26 mouse cellular contexts compared by ENCODE assay signal in the genomic region with DNA sequence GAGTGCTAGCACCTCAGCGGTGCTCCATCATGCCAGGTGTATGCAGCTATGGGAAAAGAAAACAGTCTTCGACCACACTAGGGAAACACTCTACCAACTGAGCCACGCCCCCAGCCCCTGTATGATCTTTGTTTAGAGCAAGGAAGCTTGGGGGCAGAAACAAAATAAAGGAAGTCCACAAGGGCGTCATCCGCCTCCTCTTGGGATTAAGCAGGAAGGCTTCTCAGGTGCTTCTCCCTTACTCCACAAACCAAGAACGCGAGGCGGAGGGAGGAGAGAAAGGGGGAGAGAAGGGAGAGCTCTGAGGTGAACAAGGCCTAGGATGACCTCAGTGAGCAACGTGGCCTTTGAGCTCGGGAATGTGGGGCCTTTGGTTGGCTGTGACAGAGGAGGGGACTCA.
DNase-seq lines count a peak whose midpoint lies in the region; ATAC-seq lines count a peak whose summit lies in the region.
"Had no signal": no experiment of that assay in that cellular context is flagged by ENCODE, and none has a peak within 500 bp of the region (broad histone marks: within the 10 kb centered on the region; RNA-seq: fewer than 3 reads in every experiment).

No protein-coding gene starts in this region.

- no peak for ATAC-seq in heart, embryonic 12.5 days (ENCODE audit: insufficient number of reproducible peaks, low FRiP score)
- ATAC-seq: CD4-positive, CD25-positive, alpha-beta regulatory T cell, adult 4 months; forebrain, embryonic 14.5 days had no signal

- peaks cover 51% of the 10 kb centered on the region for H3K4me1 ChIP-seq in heart, embryonic 12.5 days (replicated peaks)

- H3K27me3 ChIP-seq in heart, embryonic 12.5 days (replicated peaks) = no peaks in the 10 kb centered on the region; the same call in 1 of the 2 replicates
- H3K27me3 ChIP-seq: embryonic facial prominence, embryonic 15.5 days; heart, embryonic 15.5 days had no signal

- DNase-seq in heart, adult 11 months = peak; percentile 92
- DNase-seq in heart, adult 9 months (ENCODE audit: low spot score in 2 of 2) = no peak
- DNase-seq in heart, postnatal 14 days = no peak
- peak; percentile 23 for DNase-seq in kidney, postnatal 14 days
- no peak for DNase-seq in kidney, adult 9 months
- peak; percentile 35 for DNase-seq in lung, postnatal 10 days
- DNase-seq in lung, postnatal 25 days (ENCODE audit: low spot score) = no peak
- DNase-seq: adrenal gland, adult 8-10 months; adrenal gland, postnatal 36 days; B cell, adult 2 months; cerebellum, adult 11 months; cerebellum, adult 8-10 months; cerebellum, postnatal 14 days; embryo, embryonic 11 days; gastrocnemius, adult 2 months; gastrocnemius, postnatal 25 days had no signal

- intact Hi-C loops in heart, postnatal 14 days (cut with DNase I) = loop anchor here (1.0 to 10.0 kb wide), 4 partner anchors 53 to 530 kb away; no protein-coding TSS in a partner anchor

- H3K36me3 ChIP-seq in heart, embryonic 12.5 days = no peaks in the 10 kb centered on the region
- H3K36me3 ChIP-seq: embryonic facial prominence, embryonic 15.5 days; forebrain, embryonic 10.5 days; G1E; heart, embryonic 15.5 days; hindbrain, embryonic 10.5 days had no signal

- no peak overlapping the region for H3K4me3 ChIP-seq in heart, embryonic 12.5 days
- H3K4me3 ChIP-seq: embryonic facial prominence, embryonic 15.5 days; erythroblast, embryonic 14.5 days; forebrain, embryonic 10.5 days; gastrocnemius, adult 2 months; heart, embryonic 15.5 days; hindbrain, embryonic 10.5 days had no signal

- H3K9me3 ChIP-seq in heart, embryonic 12.5 days (replicated peaks) = no peaks in the 10 kb centered on the region
- H3K9me3 ChIP-seq: embryonic facial prominence, embryonic 15.5 days; forebrain, embryonic 10.5 days; G1E; heart, embryonic 15.5 days; hindbrain, embryonic 10.5 days had no signal

- 0 out of 2 replicates have a peak overlapping the region, but pooled peaks have one; percentile 23 for H3K9ac ChIP-seq in heart, embryonic 12.5 days
- H3K9ac ChIP-seq: embryonic facial prominence, embryonic 15.5 days; heart, embryonic 15.5 days; hindbrain, embryonic 14.5 days had no signal

- 63% methylated on average over 10 of the region's 10 CpGs for WGBS in heart, embryonic 12.5 days

- H3K27ac ChIP-seq in heart, embryonic 12.5 days (ENCODE audit: poor library complexity, severe bottlenecking) = no peak overlapping the region
- H3K27ac ChIP-seq: embryonic facial prominence, embryonic 15.5 days; forebrain, embryonic 10.5 days; heart, embryonic 15.5 days; hindbrain, embryonic 10.5 days; hindbrain, embryonic 14.5 days had no signal

- no peak overlapping the region for H3K4me2 ChIP-seq in heart, embryonic 12.5 days
- H3K4me2 ChIP-seq: embryonic facial prominence, embryonic 15.5 days; heart, embryonic 15.5 days; hindbrain, embryonic 14.5 days had no signal

Comparison
In these comparisons a context has a peak if more than half of its experiments do, and no peak if none do; other contexts are left out.
1. DNase-seq: peak in heart, adult 11 months (single experiment), kidney, postnatal 14 days (single experiment) and lung, postnatal 10 days (single experiment); none in heart, adult 9 months (0 of 2), heart, postnatal 14 days (0 of 2), kidney, adult 9 months (single experiment) and lung, postnatal 25 days (single experiment).